Mouse (Mus musculus) hindbrain, embryonic 14.5 days (tissue): ENCODE results near the gene Zc3h14. TPM values are rescaled to one million over a fixed set of nuclear protein-coding genes. Genes with fewer than 3 reads are reported as not detected.

Experiments used
- ATAC-seq: fragments of 200-750 bp; cut with Nextera tagmentation; 2 replicates; pipeline ENCODE4 v1.8.0; 2017; ENCODE audit warnings: moderate number of reproducible peaks, mild to moderate bottlenecking, moderate TSS enrichment, moderate library complexity; ENCODE audit not compliant: low FRiP score
- DNase-seq: peaks from one replicate; pipeline ENCODE4 v3.0.0-alpha.2; 2015; ENCODE audit warnings: low spot score
- H3K27ac ChIP-seq: fragments of 300-500 bp; sonication (generic); 2 replicates; pipeline ENCODE4 v1.5.1; 2014; ENCODE audit warnings: mild to moderate bottlenecking, moderate library complexity
- H3K27me3 ChIP-seq: fragments of 300-500 bp; sonication (generic); 2 replicates; pipeline ENCODE4 v1.6.1; 2014; ENCODE audit warnings: mild to moderate bottlenecking, low read length, mixed read lengths; ENCODE audit not compliant: control insufficient read depth, insufficient read depth
- H3K36me3 ChIP-seq: fragments of 300-500 bp; sonication (generic); replicated peaks from 2 replicates; pipeline ENCODE4 v1.6.1; 2014; ENCODE audit not compliant: control insufficient read depth, insufficient read depth
- H3K4me1 ChIP-seq: fragments of 300-500 bp; sonication (generic); replicated peaks from 2 replicates; pipeline ENCODE4 v1.6.1; 2014; ENCODE audit warnings: antibody characterized with exemption, low read length, mixed read lengths; ENCODE audit not compliant: control insufficient read depth, insufficient read depth
- H3K4me2 ChIP-seq: fragments of 300-500 bp; sonication (generic); replicated peaks from 2 replicates; pipeline ENCODE4 v1.6.1; 2014; ENCODE audit warnings: mild to moderate bottlenecking, moderate library complexity
- H3K4me3 ChIP-seq: fragments of 300-500 bp; sonication (generic); replicated peaks from 2 replicates; pipeline ENCODE4 v1.5.1; 2014; ENCODE audit warnings: mild to moderate bottlenecking, low read length
- H3K9ac ChIP-seq: fragments of 300-500 bp; sonication (generic); 2 replicates; pipeline ENCODE4 v1.6.1; 2014
- H3K9me3 ChIP-seq: fragments of 300-500 bp; sonication (generic); 2 replicates; pipeline ENCODE4 v1.6.1; 2016; ENCODE audit warnings: low read length; ENCODE audit not compliant: control insufficient read depth
- WGBS: fragments of 180-500 bp; shearing (Covaris S2); extraction: QIAGEN DNeasy Blood & Tissue Kit; methylation state at CpG from one replicate; pipeline ENCODE4 v1.1.7; 2014; 5-methylcytosine and 5-hydroxymethylcytosine counted together
- polyA plus RNA-seq: library from polyadenylated mRNA; unstranded; fragments of >200 nt; fragmentation: Nextera tagmentation; extraction: Ambion mirVana; gene quantifications from 2 replicates; pipeline ENCODE4 v1.2.1, GENCODE M21; 2014

Zc3h14 gene
- polyA plus RNA-seq, 1 experiment from 2014 or later = 120 TPM

DNA sequence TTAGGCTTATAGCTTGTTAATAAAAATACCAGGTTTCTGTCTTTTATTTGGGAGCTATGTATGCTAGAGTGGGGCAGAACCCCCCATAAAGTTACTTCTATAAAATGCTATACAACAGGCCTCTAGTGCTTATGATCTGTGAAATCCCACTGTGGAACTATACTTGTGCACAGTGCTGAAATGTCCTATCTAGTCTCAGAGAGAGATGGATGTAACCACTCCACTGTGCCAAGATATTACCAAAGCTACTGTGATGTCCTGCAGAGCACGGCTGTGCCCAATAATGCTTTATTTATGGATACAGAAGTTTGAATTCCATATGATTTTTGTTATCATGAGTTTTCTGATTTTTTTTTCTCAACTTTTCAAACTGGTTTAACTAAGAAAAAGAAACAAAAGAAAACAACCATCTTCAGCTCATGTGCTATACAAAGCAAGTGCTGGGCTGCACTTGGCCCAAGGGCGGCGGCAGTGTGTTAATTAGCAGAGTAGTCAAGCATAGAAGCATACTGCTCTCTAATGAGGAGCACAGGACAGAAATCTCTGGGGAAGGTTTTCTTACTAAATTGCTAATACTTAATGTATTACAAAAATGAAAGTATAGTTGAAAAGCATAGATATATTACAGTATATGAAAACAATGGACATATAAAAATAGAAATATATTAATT is 57.4 kb downstream of the Zc3h14 start:
- Histone ChIP-seq H3K4me3 (no peak overlapping the region), H3K27me3 (no peaks in the 10 kb centered on the region), H3K4me2 (no peak overlapping the region), H3K27ac (no peak overlapping the region), H3K9me3 (no peaks in the 10 kb centered on the region), H3K4me1 (no peaks in the 10 kb centered on the region), H3K36me3 (peaks cover 35% of the 10 kb centered on the region), H3K9ac (no peak overlapping the region)
- WGBS = 65% methylated on average over 3 of the region's 3 CpGs
- DNase-seq (no peak), ATAC-seq (no peak)

DNA sequence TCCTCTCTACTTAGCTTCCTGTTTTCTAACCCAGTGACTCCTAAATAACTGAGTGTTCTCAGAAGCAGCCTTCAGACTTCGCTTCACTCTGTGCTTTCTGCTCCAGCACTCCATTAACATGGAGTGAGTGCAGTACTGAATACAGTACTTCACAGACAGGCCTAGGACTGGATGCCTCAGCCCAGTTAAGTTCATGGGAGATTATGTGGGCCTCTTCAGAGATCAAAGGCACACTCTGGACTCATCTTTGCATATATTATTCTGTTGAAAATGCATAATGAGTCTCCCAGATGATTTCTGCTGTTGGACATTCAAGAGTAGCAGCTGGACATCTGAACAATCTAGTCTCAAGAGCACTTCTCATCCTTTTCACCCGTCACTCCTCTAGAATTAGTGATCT is 74.0 kb downstream of the Zc3h14 start:
- H3K9ac ChIP-seq = no peak overlapping the region
- no peak for ATAC-seq

GRCm38 (mm10) chr12:98831122-98831521 is 84.4 kb downstream of the Zc3h14 start:
- no peak overlapping the region for H3K9ac ChIP-seq
- H3K9me3 ChIP-seq = no peaks in the 10 kb centered on the region
- no peaks in the 10 kb centered on the region for H3K4me1 ChIP-seq
- no peaks in the 10 kb centered on the region for H3K27me3 ChIP-seq
- DNase-seq (no peak), ATAC-seq (no peak)
- H3K4me3 ChIP-seq = no peak overlapping the region
- H3K36me3 ChIP-seq = peaks cover 35% of the 10 kb centered on the region
- WGBS = 88% methylated on average over 7 of the region's 7 CpGs
- H3K4me2 ChIP-seq = no peak overlapping the region
- H3K27ac ChIP-seq = no peak overlapping the region

More for the DNA sequence above, 74.0 kb downstream of the Zc3h14 start:
- 75% methylated on average over 2 of the region's 2 CpGs for WGBS
- no peaks in the 10 kb centered on the region for H3K27me3 ChIP-seq
- no peaks in the 10 kb centered on the region for H3K9me3 ChIP-seq
- DNase-seq = no peak
- no peaks in the 10 kb centered on the region for H3K4me1 ChIP-seq
- peaks cover 44% of the 10 kb centered on the region for H3K36me3 ChIP-seq
- H3K4me3 ChIP-seq = no peak overlapping the region
- H3K4me2 ChIP-seq = no peak overlapping the region
- H3K27ac ChIP-seq = no peak overlapping the region

GRCm38 (mm10) chr12:98832929-98833598 is 86.3 kb downstream of the Zc3h14 start:
- ATAC-seq = no peak
- 96% methylated on average over 8 of the region's 8 CpGs for WGBS
- no peak overlapping the region for H3K4me3 ChIP-seq

GRCm38 (mm10) chr12:98833901-98834300 is 87.1 kb downstream of the Zc3h14 start:
- Histone ChIP-seq H3K27ac (no peak overlapping the region), H3K9me3 (no peaks in the 10 kb centered on the region), H3K4me3 (no peak overlapping the region), H3K9ac (no peak overlapping the region), H3K27me3 (no peaks in the 10 kb centered on the region), H3K4me1 (no peaks in the 10 kb centered on the region), H3K36me3 (peaks cover 27% of the 10 kb centered on the region), H3K4me2 (no peak overlapping the region)
- 96% methylated on average over 1 of the region's 1 CpGs for WGBS
- DNase-seq (no peak), ATAC-seq (no peak)

More at GRCm38 (mm10) chr12:98832929-98833598, 86.3 kb downstream of the Zc3h14 start:
- H3K36me3 ChIP-seq = peaks cover 33% of the 10 kb centered on the region
- no peaks in the 10 kb centered on the region for H3K4me1 ChIP-seq
- H3K9me3 ChIP-seq = no peaks in the 10 kb centered on the region
- no peak overlapping the region for H3K9ac ChIP-seq
- no peak for DNase-seq
- no peak overlapping the region for H3K4me2 ChIP-seq
- H3K27me3 ChIP-seq = no peaks in the 10 kb centered on the region
- H3K27ac ChIP-seq = no peak overlapping the region

DNA sequence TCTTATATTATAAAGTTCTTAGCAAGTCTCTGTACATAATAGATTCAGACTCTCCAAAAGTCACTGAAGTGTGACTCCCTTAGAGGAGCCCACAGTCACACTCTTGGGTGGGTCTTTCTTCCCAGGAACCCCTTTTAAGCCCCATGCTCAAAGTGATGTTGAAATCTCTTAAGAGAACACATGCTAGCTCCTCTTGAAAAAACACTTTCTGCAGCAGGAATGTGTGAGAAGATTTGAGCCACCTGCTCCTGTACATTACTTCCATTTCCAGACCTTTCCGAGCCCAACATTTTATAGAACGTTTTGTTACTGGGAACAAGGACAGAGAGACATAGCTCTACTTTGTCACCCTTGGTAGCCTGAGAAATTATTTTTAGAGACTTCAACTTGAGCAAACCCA is 88.1 kb downstream of the Zc3h14 start:
- no peak overlapping the region for H3K4me3 ChIP-seq
- H3K4me1 ChIP-seq = no peaks in the 10 kb centered on the region
- H3K9me3 ChIP-seq = no peaks in the 10 kb centered on the region
- 91% methylated on average over 2 of the region's 2 CpGs for WGBS
- no peaks in the 10 kb centered on the region for H3K27me3 ChIP-seq
- peaks cover 27% of the 10 kb centered on the region for H3K36me3 ChIP-seq
- no peak for DNase-seq
- no peak overlapping the region for H3K9ac ChIP-seq
- no peak for ATAC-seq
- H3K27ac ChIP-seq = no peak overlapping the region
- no peak overlapping the region for H3K4me2 ChIP-seq

DNA sequence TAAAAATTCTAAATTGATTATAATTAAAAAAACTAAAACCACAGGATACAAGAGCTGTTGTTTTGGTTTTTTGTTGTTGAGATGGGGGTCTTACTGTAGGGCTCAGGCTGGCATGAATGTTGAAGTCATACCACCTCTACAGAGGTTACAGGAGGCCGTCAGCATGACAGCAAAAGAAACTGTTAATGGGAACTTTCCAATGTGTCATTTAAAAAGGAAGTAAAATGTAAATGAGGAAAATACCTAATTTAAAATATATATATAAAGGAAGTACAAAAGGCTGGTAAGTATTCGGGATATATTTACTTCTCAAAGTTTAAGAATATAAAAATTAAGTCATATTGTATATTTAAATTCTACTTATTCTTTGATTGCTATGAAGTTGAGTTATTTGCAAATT is 88.7 kb downstream of the Zc3h14 start:
- H3K9ac ChIP-seq = no peak overlapping the region
- no peak for ATAC-seq
- no peak overlapping the region for H3K4me3 ChIP-seq
- WGBS = 94% methylated on average over 2 of the region's 2 CpGs
- no peak for DNase-seq
- H3K4me2 ChIP-seq = no peak overlapping the region
- H3K4me1 ChIP-seq = no peaks in the 10 kb centered on the region
- no peak overlapping the region for H3K27ac ChIP-seq
- peaks cover 32% of the 10 kb centered on the region for H3K36me3 ChIP-seq
- no peaks in the 10 kb centered on the region for H3K9me3 ChIP-seq
- H3K27me3 ChIP-seq = no peaks in the 10 kb centered on the region

Other genes with a start within 250 kb of the Zc3h14 start
- gene Kcnk10, start 168.7 kb upstream of the Zc3h14 start, polyA plus RNA-seq = 39.7 and 48.1 TPM in 2 replicates
- gene Spata7, start 118.8 kb upstream of the Zc3h14 start, polyA plus RNA-seq = 29.3 and 29.9 TPM in 2 replicates
- 2.9 and 4.9 TPM in 2 replicates for gene Ptpn21, start 9.6 kb upstream of the Zc3h14 start, polyA plus RNA-seq
- 14.3 and 18.7 TPM in 2 replicates for gene Eml5, start 154.5 kb downstream of the Zc3h14 start, polyA plus RNA-seq
- gene Ttc8, start 173.6 kb downstream of the Zc3h14 start, polyA plus RNA-seq = 31.4 and 33.3 TPM in 2 replicates